Mouse (Mus musculus) olfactory bulb, adult 2 months (tissue): Measurements from ENCODE around the gene Gm28042.

Experiments
- CTCF ChIP-seq: fragments of 200-500 bp; IDR thresholded peaks from 2 replicates; pipeline ENCODE4 v1.5.1; 2012; ENCODE audit warnings: low read depth, mild to moderate bottlenecking, low read length, moderate library complexity; ENCODE audit not compliant: insufficient read depth
- POLR2A ChIP-seq: fragments of 200-500 bp; IDR thresholded peaks from 2 replicates; pipeline ENCODE4 v1.6.1; 2012; ENCODE audit warnings: mild to moderate bottlenecking, low read depth, low read length, moderate library complexity; ENCODE audit not compliant: insufficient read depth

GRCm38 (mm10) chr2:120015882-120016281 lies 11.4 kb upstream of the Gm28042 start:
- no peak for TF ChIP-seq POLR2A
- TF ChIP-seq CTCF: no peak
